Comparison of ENCODE assay signal across 8 mouse cellular contexts in genomic region chr2:131096101-131096795, GRCm38 (mm10). TPM values are rescaled to one million over a fixed set of nuclear protein-coding genes. Genes with fewer than 3 reads are reported as not detected.
DNase-seq lines count a peak whose midpoint lies in the region; ATAC-seq and TF ChIP-seq lines count a peak whose summit lies in the region.

No protein-coding gene starts in this region.

- no peak for TF ChIP-seq CTCF in gastrocnemius, adult 2 months (IDR thresholded peaks at IDR 0.05)
- no peak for TF ChIP-seq CTCF in liver, embryonic 14.5 days (IDR thresholded peaks at IDR 0.05; ENCODE audit: low read depth)

- no peak overlapping the region for H3K4me3 ChIP-seq in forebrain, embryonic 14.5 days (ENCODE audit: low read depth, low read length)
- H3K4me3 ChIP-seq in forebrain, embryonic 16.5 days (replicated peaks; ENCODE audit: low read length) = no peak overlapping the region
- peak overlapping the region; percentile 41 for H3K4me3 ChIP-seq in gastrocnemius, adult 2 months
- H3K4me3 ChIP-seq in liver, embryonic 14.5 days (ENCODE audit: insufficient read depth in 1 of 2, low read depth in 2 of 2, low read length in 2 of 2) = no peak overlapping the region
- no peak overlapping the region for H3K4me3 ChIP-seq in neural tube, embryonic 14.5 days (ENCODE audit: low read depth, low read length)

- H3K36me3 ChIP-seq in forebrain, embryonic 14.5 days (ENCODE audit: control insufficient read depth, insufficient read depth, low read length) = no peaks in the 10 kb centered on the region
- no peaks in the 10 kb centered on the region for H3K36me3 ChIP-seq in forebrain, embryonic 16.5 days (ENCODE audit: control insufficient read depth, insufficient read depth)
- no peaks in the 10 kb centered on the region for H3K36me3 ChIP-seq in liver, embryonic 14.5 days (replicated peaks; ENCODE audit: control insufficient read depth, insufficient read depth, low read depth)
- H3K36me3 ChIP-seq in neural tube, embryonic 14.5 days (ENCODE audit: control insufficient read depth, insufficient read depth, low read length) = no peaks in the 10 kb centered on the region

- intact Hi-C loops in gastrocnemius, adult 2 months (cut with DNase I) = loop anchor here (2.0 to 5.0 kb wide), 2 partner anchors 31 to 66 kb away; partner anchors contain the start of genes 1700037H04Rik and Hspa12b

- H3K27me3 ChIP-seq in forebrain, embryonic 14.5 days (replicated peaks; ENCODE audit: control insufficient read depth, insufficient read depth, low read length) = no peaks in the 10 kb centered on the region
- H3K27me3 ChIP-seq in forebrain, embryonic 16.5 days (replicated peaks; ENCODE audit: control insufficient read depth, insufficient read depth, low read length) = no peaks in the 10 kb centered on the region
- H3K27me3 ChIP-seq in liver, embryonic 14.5 days (ENCODE audit: control insufficient read depth, insufficient read depth, low read length) = no peaks in the 10 kb centered on the region
- no peaks in the 10 kb centered on the region for H3K27me3 ChIP-seq in neural tube, embryonic 14.5 days (ENCODE audit: control insufficient read depth, insufficient read depth, low read length)

- no peak overlapping the region for H3K27ac ChIP-seq in forebrain, embryonic 14.5 days (ENCODE audit: low read depth, low read length)
- no peak overlapping the region for H3K27ac ChIP-seq in forebrain, embryonic 16.5 days (ENCODE audit: low read length)
- peak overlapping the region; percentile 83 for H3K27ac ChIP-seq in gastrocnemius, adult 2 months
- H3K27ac ChIP-seq in liver, embryonic 14.5 days = peak overlapping the region; percentile 96
- H3K27ac ChIP-seq in neural tube, embryonic 14.5 days (ENCODE audit: low read depth, low read length) = 0 out of 2 replicates have a peak overlapping the region, but pooled peaks have one; percentile 22

- H3K9me3 ChIP-seq in forebrain, embryonic 14.5 days (replicated peaks; ENCODE audit: control insufficient read depth, low read length) = no peaks in the 10 kb centered on the region
- no peaks in the 10 kb centered on the region for H3K9me3 ChIP-seq in forebrain, embryonic 16.5 days (ENCODE audit: control insufficient read depth, low read length)
- no peaks in the 10 kb centered on the region for H3K9me3 ChIP-seq in liver, embryonic 14.5 days (ENCODE audit: control insufficient read depth, low read length)
- H3K9me3 ChIP-seq in neural tube, embryonic 14.5 days (ENCODE audit: control insufficient read depth, low read length) = no peaks in the 10 kb centered on the region

- WGBS in forebrain, embryonic 14.5 days = 21% methylated on average over 9 of the region's 9 CpGs
- 20% methylated on average over 9 of the region's 9 CpGs for WGBS in forebrain, embryonic 16.5 days
- WGBS in liver, embryonic 14.5 days (ENCODE audit: insufficient replicate concordance) = 5% methylated on average over 9 of the region's 9 CpGs
- 11% methylated on average over 9 of the region's 9 CpGs for WGBS in neural tube, embryonic 14.5 days

- TF ChIP-seq EP300 in liver, embryonic 14.5 days (IDR thresholded peaks at IDR 0.05; ENCODE audit: low read depth) = peak; percentile 78

- no peak overlapping the region for H3K9ac ChIP-seq in forebrain, embryonic 14.5 days (ENCODE audit: low read length)
- H3K9ac ChIP-seq in forebrain, embryonic 16.5 days (replicated peaks; ENCODE audit: low read depth, low read length) = no peak overlapping the region
- H3K9ac ChIP-seq in liver, embryonic 14.5 days (replicated peaks) = peak overlapping the region; percentile 65
- no peak overlapping the region for H3K9ac ChIP-seq in neural tube, embryonic 14.5 days (replicated peaks; ENCODE audit: low read depth, low read length)

- ATAC-seq in forebrain, embryonic 14.5 days = no peak
- no peak for ATAC-seq in forebrain, embryonic 16.5 days
- peak; percentile 95 for ATAC-seq in liver, embryonic 14.5 days (ENCODE audit: insufficient read depth)
- no peak for ATAC-seq in neural tube, embryonic 14.5 days (ENCODE audit: low read depth)

- H3K4me1 ChIP-seq in forebrain, embryonic 14.5 days (ENCODE audit: control insufficient read depth, insufficient read depth, low read length) = no peaks in the 10 kb centered on the region
- no peaks in the 10 kb centered on the region for H3K4me1 ChIP-seq in forebrain, embryonic 16.5 days (replicated peaks; ENCODE audit: control insufficient read depth, insufficient read depth, low read length)
- peaks cover 17 to 20% of the 10 kb centered on the region in 2 experiments for H3K4me1 ChIP-seq in liver, embryonic 14.5 days (replicated peaks; ENCODE audit: control insufficient read depth in 2 of 2, insufficient read depth in 2 of 2, low read length in 1 of 2)
- H3K4me1 ChIP-seq in neural tube, embryonic 14.5 days (ENCODE audit: control insufficient read depth, insufficient read depth, low read length) = no peaks in the 10 kb centered on the region

- peak; percentile 22 for DNase-seq in forebrain, embryonic 14.5 days (ENCODE audit: low spot score)
- peak; percentile 93 for DNase-seq in ZHBTc4 (ENCODE audit: low read depth, low spot score)
- DNase-seq in gastrocnemius, adult 2 months = peak; percentile 65
- peak; percentile 20 for DNase-seq in hindlimb bud, embryonic 11.5 days (ENCODE audit: extremely low spot score, low read depth, low spot score)
- peak; percentile 63 to 75 (median 66) for DNase-seq in liver, embryonic 14.5 days (ENCODE audit: low read depth in 3 of 3, low spot score in 3 of 3)
- DNase-seq in cerebellum, adult 8-10 months = no peak

- no peak overlapping the region for H3K4me2 ChIP-seq in forebrain, embryonic 14.5 days (ENCODE audit: low read length)
- no peak overlapping the region for H3K4me2 ChIP-seq in forebrain, embryonic 16.5 days (ENCODE audit: low read length)
- peak overlapping the region; percentile 67 for H3K4me2 ChIP-seq in liver, embryonic 14.5 days (ENCODE audit: low read depth)
- no peak overlapping the region for H3K4me2 ChIP-seq in neural tube, embryonic 14.5 days (ENCODE audit: low read depth, low read length)

RNA-seq across cellular contexts. Expression of gene Siglec1, which starts 9.7 kb away (rescaled TPM):
- 0.10 and 0.25 TPM in 2 replicates for polyA plus RNA-seq in forebrain, embryonic 14.5 days (2014; fragmentation: Nextera tagmentation; extraction: Ambion mirVana)
- polyA plus RNA-seq in forebrain, embryonic 16.5 days (2015; fragmentation: Nextera tagmentation; extraction: Ambion mirVana) = 0.12 and 0.13 TPM in 2 replicates
- under 1 TPM; 0.36 to 0.39 TPM for total RNA-seq in gastrocnemius, adult 2 months (2021)
- polyA plus RNA-seq in liver, embryonic 14.5 days (2012; rRNA removed) = 0.93 and 1.0 TPM in 2 replicates
- polyA plus RNA-seq in liver, embryonic 14.5 days (2014; fragmentation: Nextera tagmentation; extraction: Ambion mirVana) = 0.70 and 0.78 TPM in 2 replicates
- polyA plus RNA-seq in neural tube, embryonic 14.5 days (2014; fragmentation: Nextera tagmentation; extraction: Ambion mirVana) = 0.09 and 0.43 TPM in 2 replicates

RNA-seq across cellular contexts. Expression of gene Hspa12b, which starts 30.8 kb away (rescaled TPM):
- polyA plus RNA-seq in forebrain, embryonic 14.5 days (2014; fragmentation: Nextera tagmentation; extraction: Ambion mirVana) = 1.6 and 1.8 TPM in 2 replicates
- polyA plus RNA-seq in forebrain, embryonic 16.5 days (2015; fragmentation: Nextera tagmentation; extraction: Ambion mirVana) = 4.4 and 4.7 TPM in 2 replicates
- total RNA-seq in gastrocnemius, adult 2 months (2021) = 10 to 100 TPM; 11.7 to 14.8 TPM
- polyA plus RNA-seq in liver, embryonic 14.5 days (2012; rRNA removed) = 1.6 and 2.1 TPM in 2 replicates
- 0.71 and 0.76 TPM in 2 replicates for polyA plus RNA-seq in liver, embryonic 14.5 days (2014; fragmentation: Nextera tagmentation; extraction: Ambion mirVana)
- 1.3 and 3.4 TPM in 2 replicates for polyA plus RNA-seq in neural tube, embryonic 14.5 days (2014; fragmentation: Nextera tagmentation; extraction: Ambion mirVana)

RNA-seq across cellular contexts. Expression of gene Adam33, which starts 32.6 kb away (rescaled TPM):
- polyA plus RNA-seq in forebrain, embryonic 14.5 days (2014; fragmentation: Nextera tagmentation; extraction: Ambion mirVana) = 0.52 and 0.79 TPM in 2 replicates
- polyA plus RNA-seq in forebrain, embryonic 16.5 days (2015; fragmentation: Nextera tagmentation; extraction: Ambion mirVana) = 1.4 TPM in 2 replicates
- total RNA-seq in gastrocnemius, adult 2 months (2021) = 1 to 10 TPM; 2.5 TPM
- polyA plus RNA-seq in liver, embryonic 14.5 days (2012; rRNA removed) = 0.31 and 0.67 TPM in 2 replicates
- 0.17 and 0.43 TPM in 2 replicates for polyA plus RNA-seq in liver, embryonic 14.5 days (2014; fragmentation: Nextera tagmentation; extraction: Ambion mirVana)
- polyA plus RNA-seq in neural tube, embryonic 14.5 days (2014; fragmentation: Nextera tagmentation; extraction: Ambion mirVana) = 0.60 and 0.73 TPM in 2 replicates

RNA-seq across cellular contexts. Expression of gene Gm11037, which starts 37.0 kb away (rescaled TPM):
- not detected in 2 replicates for polyA plus RNA-seq in forebrain, embryonic 14.5 days (2014; fragmentation: Nextera tagmentation; extraction: Ambion mirVana)
- not detected in 2 replicates for polyA plus RNA-seq in forebrain, embryonic 16.5 days (2015; fragmentation: Nextera tagmentation; extraction: Ambion mirVana)
- not detected for total RNA-seq in gastrocnemius, adult 2 months (2021)
- polyA plus RNA-seq in liver, embryonic 14.5 days (2012; rRNA removed) = not detected in 2 replicates
- not detected in 2 replicates for polyA plus RNA-seq in liver, embryonic 14.5 days (2014; fragmentation: Nextera tagmentation; extraction: Ambion mirVana)
- polyA plus RNA-seq in neural tube, embryonic 14.5 days (2014; fragmentation: Nextera tagmentation; extraction: Ambion mirVana) = not detected in 2 replicates

RNA-seq across cellular contexts. Expression of gene Gfra4, which starts 53.4 kb away (rescaled TPM):
- polyA plus RNA-seq in forebrain, embryonic 14.5 days (2014; fragmentation: Nextera tagmentation; extraction: Ambion mirVana) = 30.6 and 33.6 TPM in 2 replicates
- 33.0 and 42.8 TPM in 2 replicates for polyA plus RNA-seq in forebrain, embryonic 16.5 days (2015; fragmentation: Nextera tagmentation; extraction: Ambion mirVana)
- 1 to 10 TPM; 1.1 to 1.7 TPM for total RNA-seq in gastrocnemius, adult 2 months (2021)
- 0.16 and 0.40 TPM in 2 replicates for polyA plus RNA-seq in liver, embryonic 14.5 days (2012; rRNA removed)
- polyA plus RNA-seq in liver, embryonic 14.5 days (2014; fragmentation: Nextera tagmentation; extraction: Ambion mirVana) = 0.10 and 0.15 TPM in 2 replicates
- 49.4 and 63.7 TPM in 2 replicates for polyA plus RNA-seq in neural tube, embryonic 14.5 days (2014; fragmentation: Nextera tagmentation; extraction: Ambion mirVana)

Comparison
In these comparisons a context has a peak if more than half of its experiments do, and no peak if none do; other contexts are left out.
1. H3K27ac ChIP-seq: peak in gastrocnemius, adult 2 months (single experiment), liver, embryonic 14.5 days (single experiment) and neural tube, embryonic 14.5 days (single experiment); none in forebrain, embryonic 14.5 days (single experiment) and forebrain, embryonic 16.5 days (single experiment).